Mouse (Mus musculus): ENCODE data around the gene Adamtsl5.

The Adamtsl5 gene

GRCm38 (mm10) chr10:80348244-80348781, at the start of gene Adamtsl5:
TSS of gene Adamtsl5 (minus strand) at chr10:80348412.
- no peak for DNase-seq (ENCODE audit: low spot score in 2 of 2)

- no peak for DNase-seq (ENCODE audit: low spot score in 2 of 2)
Observed at GRCm38 (mm10) chr10:80397524-80398173, 49.4 kb upstream of the Adamtsl5 start.

- DNase-seq (ENCODE audit: low spot score in 2 of 2), result no peak
Observed at GRCm38 (mm10) chr10:80396822-80397523, 48.8 kb upstream of the Adamtsl5 start.

- no peak for DNase-seq (ENCODE audit: low spot score in 2 of 2)
Observed at GRCm38 (mm10) chr10:80395025-80395627, 46.9 kb upstream of the Adamtsl5 start.

GRCm38 (mm10) chr10:80392687-80393086, 44.5 kb upstream of the Adamtsl5 start:
- no peak for DNase-seq (ENCODE audit: low spot score in 2 of 2)

GRCm38 (mm10) chr10:80390697-80391096, 42.5 kb upstream of the Adamtsl5 start:
- DNase-seq (ENCODE audit: low spot score in 2 of 2), result no peak

GRCm38 (mm10) chr10:80389185-80389708, 41.0 kb upstream of the Adamtsl5 start:
- no peak for DNase-seq (ENCODE audit: low spot score in 2 of 2)

GRCm38 (mm10) chr10:80388731-80389130, 40.5 kb upstream of the Adamtsl5 start:
- no peak for DNase-seq (ENCODE audit: low spot score in 2 of 2)

- DNase-seq (ENCODE audit: low spot score in 2 of 2), result peak; percentile 69 to 82
Observed at GRCm38 (mm10) chr10:80387522-80387959, 39.3 kb upstream of the Adamtsl5 start, which contains the start of gene Mex3d. TSS of gene Mex3d (minus strand) at chr10:80387659.

GRCm38 (mm10) chr10:80386735-80387471, 38.7 kb upstream of the Adamtsl5 start:
- DNase-seq (ENCODE audit: low spot score in 2 of 2), result no peak

- no peak for DNase-seq (ENCODE audit: low spot score in 2 of 2)
Observed at GRCm38 (mm10) chr10:80385811-80386734, 37.9 kb upstream of the Adamtsl5 start.

- DNase-seq (ENCODE audit: low spot score in 2 of 2), result no peak
Observed at GRCm38 (mm10) chr10:80385310-80385709, 37.1 kb upstream of the Adamtsl5 start.

- no peak for DNase-seq (ENCODE audit: low spot score in 2 of 2)
Observed at GRCm38 (mm10) chr10:80384709-80385108, 36.5 kb upstream of the Adamtsl5 start.

GRCm38 (mm10) chr10:80384115-80384639, 36.0 kb upstream of the Adamtsl5 start:
- no peak for DNase-seq (ENCODE audit: low spot score in 2 of 2)

- DNase-seq (ENCODE audit: low spot score in 2 of 2), result no peak
Observed at GRCm38 (mm10) chr10:80383431-80383830, 35.2 kb upstream of the Adamtsl5 start.

GRCm38 (mm10) chr10:80382641-80383365, 34.6 kb upstream of the Adamtsl5 start:
- no peak for DNase-seq (ENCODE audit: low spot score in 2 of 2)

GRCm38 (mm10) chr10:80377716-80378115, 29.5 kb upstream of the Adamtsl5 start:
- DNase-seq (ENCODE audit: low spot score in 2 of 2), result no peak

GRCm38 (mm10) chr10:80376160-80376559, 27.9 kb upstream of the Adamtsl5 start:
- peak; percentile 80 to 82 for DNase-seq (ENCODE audit: low spot score in 2 of 2)

GRCm38 (mm10) chr10:80374063-80374462, 25.9 kb upstream of the Adamtsl5 start:
- peak in 1 of 2 experiments; percentile 73 for DNase-seq (ENCODE audit: low spot score in 2 of 2)
